Mouse (Mus musculus): ENCODE results near the gene Zfp526. TPM values are rescaled to one million over a fixed set of nuclear protein-coding genes. Genes with fewer than 3 reads are reported as not detected.

The Zfp526 gene
- polyA plus RNA-seq, 1 experiment from 2014 or later, result 3.9 TPM

- no peaks in the 10 kb centered on the region for H3K27me3 ChIP-seq (ENCODE audit: control insufficient read depth, insufficient read depth, low read length)
- ATAC-seq (ENCODE audit: low FRiP score) (no peak), DNase-seq (ENCODE audit: low spot score) (no peak)
- H3K9me3 ChIP-seq (ENCODE audit: control insufficient read depth, low read length), result no peaks in the 10 kb centered on the region
- H3K27ac ChIP-seq (ENCODE audit: low read depth, low read length), result no peak overlapping the region
- 0 out of 2 replicates have a peak overlapping the region, but pooled peaks have one; percentile 16 for H3K9ac ChIP-seq (ENCODE audit: low read depth, low read length)
- peaks cover 5% of the 10 kb centered on the region for H3K4me1 ChIP-seq (replicated peaks; ENCODE audit: control insufficient read depth, insufficient read depth, low read length)
- WGBS, result 91% methylated on average over 38 of the region's 38 CpGs
- H3K36me3 ChIP-seq (ENCODE audit: control insufficient read depth, insufficient read depth, low read length), result no peaks in the 10 kb centered on the region
- no peak overlapping the region for H3K4me3 ChIP-seq (ENCODE audit: low read depth, low read length)
- H3K4me2 ChIP-seq (replicated peaks; ENCODE audit: low read depth, low read length), result no peak overlapping the region
Measured at GRCm38 (mm10) chr7:25272445-25273258, 51.4 kb downstream of the Zfp526 start.

GRCm38 (mm10) chr7:25273259-25274241 is 52.3 kb downstream of the Zfp526 start:
- H3K27me3 ChIP-seq (ENCODE audit: control insufficient read depth, insufficient read depth, low read length), result no peaks in the 10 kb centered on the region
- 91% methylated on average over 21 of the region's 22 CpGs for WGBS
- no peak overlapping the region for H3K27ac ChIP-seq (ENCODE audit: low read depth, low read length)
- no peaks in the 10 kb centered on the region for H3K36me3 ChIP-seq (ENCODE audit: control insufficient read depth, insufficient read depth, low read length)
- DNase-seq (ENCODE audit: low spot score) (no peak), ATAC-seq (ENCODE audit: low FRiP score) (no peak)
- H3K4me1 ChIP-seq (replicated peaks; ENCODE audit: control insufficient read depth, insufficient read depth, low read length), result peaks cover 9% of the 10 kb centered on the region
- no peaks in the 10 kb centered on the region for H3K9me3 ChIP-seq (ENCODE audit: control insufficient read depth, low read length)
- H3K4me2 ChIP-seq (replicated peaks; ENCODE audit: low read depth, low read length), result no peak overlapping the region
- H3K4me3 ChIP-seq (ENCODE audit: low read depth, low read length), result no peak overlapping the region
- no peak overlapping the region for H3K9ac ChIP-seq (ENCODE audit: low read depth, low read length)

- no peak overlapping the region for H3K4me3 ChIP-seq (ENCODE audit: low read depth, low read length)
- ATAC-seq (ENCODE audit: low FRiP score), result no peak
- WGBS, result 70% methylated on average over 5 of the region's 5 CpGs
- no peaks in the 10 kb centered on the region for H3K27me3 ChIP-seq (ENCODE audit: control insufficient read depth, insufficient read depth, low read length)
- no peak overlapping the region for H3K27ac ChIP-seq (ENCODE audit: low read depth, low read length)
- no peak for DNase-seq (ENCODE audit: low spot score)
- peak overlapping the region; percentile 4; the same call in 1 of the 2 replicates for H3K9ac ChIP-seq (ENCODE audit: low read depth, low read length)
- H3K4me1 ChIP-seq (replicated peaks; ENCODE audit: control insufficient read depth, insufficient read depth, low read length), result peaks cover 8% of the 10 kb centered on the region
- no peaks in the 10 kb centered on the region for H3K36me3 ChIP-seq (ENCODE audit: control insufficient read depth, insufficient read depth, low read length)
- no peaks in the 10 kb centered on the region for H3K9me3 ChIP-seq (ENCODE audit: control insufficient read depth, low read length)
- H3K4me2 ChIP-seq (replicated peaks; ENCODE audit: low read depth, low read length), result no peak overlapping the region
Measured at GRCm38 (mm10) chr7:25274571-25274970, 53.3 kb downstream of the Zfp526 start.

GRCm38 (mm10) chr7:25274996-25275395 is 53.8 kb downstream of the Zfp526 start:
- Histone ChIP-seq H3K9me3 (ENCODE audit: control insufficient read depth, low read length) (no peaks in the 10 kb centered on the region), H3K4me2 (replicated peaks; ENCODE audit: low read depth, low read length) (no peak overlapping the region), H3K36me3 (ENCODE audit: control insufficient read depth, insufficient read depth, low read length) (no peaks in the 10 kb centered on the region), H3K9ac (ENCODE audit: low read depth, low read length) (no peak overlapping the region; the same call in 1 of the 2 replicates), H3K27ac (ENCODE audit: low read depth, low read length) (no peak overlapping the region), H3K27me3 (ENCODE audit: control insufficient read depth, insufficient read depth, low read length) (no peaks in the 10 kb centered on the region), H3K4me1 (replicated peaks; ENCODE audit: control insufficient read depth, insufficient read depth, low read length) (peaks cover 10% of the 10 kb centered on the region), H3K4me3 (ENCODE audit: low read depth, low read length) (no peak overlapping the region)
- no peak for ATAC-seq (ENCODE audit: low FRiP score)
- no peak for DNase-seq (ENCODE audit: low spot score)
- 91% methylated on average over 3 of the region's 3 CpGs for WGBS

- H3K27me3 ChIP-seq (ENCODE audit: control insufficient read depth, insufficient read depth, low read length), result no peaks in the 10 kb centered on the region
- no peak overlapping the region for H3K27ac ChIP-seq (ENCODE audit: low read depth, low read length)
- ATAC-seq (ENCODE audit: low FRiP score) (no peak), DNase-seq (ENCODE audit: low spot score) (no peak)
- WGBS, result 61% methylated on average over 9 of the region's 9 CpGs
- H3K9me3 ChIP-seq (ENCODE audit: control insufficient read depth, low read length), result no peaks in the 10 kb centered on the region
- H3K4me1 ChIP-seq (replicated peaks; ENCODE audit: control insufficient read depth, insufficient read depth, low read length), result peaks cover 17% of the 10 kb centered on the region
- H3K4me2 ChIP-seq (replicated peaks; ENCODE audit: low read depth, low read length), result no peak overlapping the region
- no peaks in the 10 kb centered on the region for H3K36me3 ChIP-seq (ENCODE audit: control insufficient read depth, insufficient read depth, low read length)
- H3K4me3 ChIP-seq (ENCODE audit: low read depth, low read length), result no peak overlapping the region
- H3K9ac ChIP-seq (ENCODE audit: low read depth, low read length), result no peak overlapping the region; the same call in 1 of the 2 replicates
Measured at GRCm38 (mm10) chr7:25275555-25276298, 54.5 kb downstream of the Zfp526 start.

Other genes starting within 250 kb of the Zfp526 start
- gene Rabac1, start 248.7 kb upstream of the Zfp526 start, polyA plus RNA-seq (2014; fragmentation: Nextera tagmentation; extraction: Ambion mirVana), result 122 and 129 TPM in 2 replicates
- gene Atp1a3, start 215.5 kb upstream of the Zfp526 start, polyA plus RNA-seq (2014; fragmentation: Nextera tagmentation; extraction: Ambion mirVana), result 40.1 and 48.8 TPM in 2 replicates
- gene Grik5, start 149.1 kb upstream of the Zfp526 start, polyA plus RNA-seq (2014; fragmentation: Nextera tagmentation; extraction: Ambion mirVana), result 8.9 and 14.4 TPM in 2 replicates
- 17.9 and 19.9 TPM in 2 replicates for gene Zfp574, start 148.9 kb upstream of the Zfp526 start, polyA plus RNA-seq (2014; fragmentation: Nextera tagmentation; extraction: Ambion mirVana)
- gene Pou2f2, start 41.7 kb upstream of the Zfp526 start, polyA plus RNA-seq (2014; fragmentation: Nextera tagmentation; extraction: Ambion mirVana), result 40.1 and 51.9 TPM in 2 replicates
- 7.3 and 8.5 TPM in 2 replicates for gene Dedd2, start 810 bp upstream of the Zfp526 start, polyA plus RNA-seq (2014; fragmentation: Nextera tagmentation; extraction: Ambion mirVana)
- 14.1 and 16.1 TPM in 2 replicates for gene Gsk3a, start 16.4 kb downstream of the Zfp526 start, polyA plus RNA-seq (2014; fragmentation: Nextera tagmentation; extraction: Ambion mirVana)
- 12.8 and 14.2 TPM in 2 replicates for gene Erf, start 29.3 kb downstream of the Zfp526 start, polyA plus RNA-seq (2014; fragmentation: Nextera tagmentation; extraction: Ambion mirVana)
- gene Cic, start 46.3 kb downstream of the Zfp526 start, polyA plus RNA-seq (2014; fragmentation: Nextera tagmentation; extraction: Ambion mirVana), result 25.4 and 39.0 TPM in 2 replicates
- 335 and 344 TPM in 2 replicates for gene Pafah1b3, start 76.6 kb downstream of the Zfp526 start, polyA plus RNA-seq (2014; fragmentation: Nextera tagmentation; extraction: Ambion mirVana)
- 0.86 and 1.3 TPM in 2 replicates for gene Prr19, start 80.0 kb downstream of the Zfp526 start, polyA plus RNA-seq (2014; fragmentation: Nextera tagmentation; extraction: Ambion mirVana)
- 9.9 and 10.6 TPM in 2 replicates for gene Tmem145, start 84.7 kb downstream of the Zfp526 start, polyA plus RNA-seq (2014; fragmentation: Nextera tagmentation; extraction: Ambion mirVana)
- gene Megf8, start 95.7 kb downstream of the Zfp526 start, polyA plus RNA-seq (2014; fragmentation: Nextera tagmentation; extraction: Ambion mirVana), result 10.9 and 11.3 TPM in 2 replicates
- gene Cnfn, start 148.3 kb downstream of the Zfp526 start, polyA plus RNA-seq (2014; fragmentation: Nextera tagmentation; extraction: Ambion mirVana), result not detected in 2 replicates
- 2.6 and 3.3 TPM in 2 replicates for gene Lipe, start 177.3 kb downstream of the Zfp526 start, polyA plus RNA-seq (2014; fragmentation: Nextera tagmentation; extraction: Ambion mirVana)
- 0.28 TPM in 1 of 2 replicates, not detected in the other for gene Cxcl17, start 191.5 kb downstream of the Zfp526 start, polyA plus RNA-seq (2014; fragmentation: Nextera tagmentation; extraction: Ambion mirVana)